Mouse (Mus musculus) G1E-ER4 (cell line): Measurements from ENCODE around the gene Wdr5b. TPM values are rescaled to one million over a fixed set of nuclear protein-coding genes. Genes with fewer than 3 reads are reported as not detected.

ENCODE experiments used
- GATA1 ChIP-seq: IDR thresholded peaks from one replicate; pipeline ENCODE4 v1.8.0; 2012; ENCODE audit warnings: low read length, inconsistent platforms
- polyA plus RNA-seq: library from polyadenylated mRNA; stranded (reverse); fragments of >175 nt; gene quantifications from 2 replicates; pipeline ENCODE4 v1.2.3, GENCODE M21; 2012

Gene Wdr5b
- polyA plus RNA-seq: 0.22 and 0.35 TPM in 2 replicates

DNA sequence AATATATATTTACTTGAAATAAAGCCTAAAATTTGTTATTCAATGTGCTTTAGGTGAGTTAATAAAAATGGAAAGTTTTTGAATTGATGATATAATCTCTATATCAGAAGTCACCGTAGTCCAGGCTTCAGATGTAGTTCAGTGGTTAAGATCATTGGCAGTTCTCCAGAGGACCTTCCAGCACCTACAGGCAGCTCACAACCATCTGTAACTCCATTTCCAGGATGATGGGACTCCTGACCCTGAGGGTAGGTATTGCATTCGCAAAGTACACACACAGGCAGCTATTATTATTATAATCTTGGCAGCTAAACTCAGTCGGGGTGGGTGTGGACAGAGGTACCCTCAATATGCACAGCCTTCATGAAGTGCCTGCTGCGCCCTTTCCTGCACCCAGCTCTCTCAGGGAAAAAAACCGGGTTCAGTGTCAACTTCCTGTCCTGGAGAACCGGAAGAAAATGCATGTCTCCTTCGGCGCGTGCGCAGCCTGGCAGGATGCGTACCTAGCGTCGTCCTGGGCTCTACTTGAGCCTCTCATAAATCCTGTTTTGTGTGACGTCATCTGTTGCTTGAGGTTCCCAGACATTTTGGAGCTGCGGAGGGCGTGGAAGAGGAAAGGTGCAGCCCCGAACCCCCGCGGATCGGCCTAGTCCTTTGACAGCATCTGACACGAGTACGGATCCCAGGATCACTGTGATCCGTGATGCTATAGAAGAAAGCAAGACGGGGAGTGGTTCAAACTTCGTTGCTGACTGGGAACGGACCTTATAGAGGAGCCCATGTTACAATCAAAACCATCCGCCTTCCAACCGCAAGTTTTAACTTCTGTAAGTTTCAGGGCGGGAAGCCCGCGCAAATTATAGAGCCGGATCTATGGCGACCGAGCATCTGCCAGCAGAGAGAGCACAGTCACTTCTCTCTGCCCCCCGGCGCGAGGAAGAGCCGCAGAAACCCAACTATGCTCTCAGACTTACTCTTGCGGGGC, at the start of gene Wdr5b:
Wdr5b (plus strand) TSS at position 551 of the 985 bp plus-strand sequence.
- no peak for TF ChIP-seq GATA1

DNA sequence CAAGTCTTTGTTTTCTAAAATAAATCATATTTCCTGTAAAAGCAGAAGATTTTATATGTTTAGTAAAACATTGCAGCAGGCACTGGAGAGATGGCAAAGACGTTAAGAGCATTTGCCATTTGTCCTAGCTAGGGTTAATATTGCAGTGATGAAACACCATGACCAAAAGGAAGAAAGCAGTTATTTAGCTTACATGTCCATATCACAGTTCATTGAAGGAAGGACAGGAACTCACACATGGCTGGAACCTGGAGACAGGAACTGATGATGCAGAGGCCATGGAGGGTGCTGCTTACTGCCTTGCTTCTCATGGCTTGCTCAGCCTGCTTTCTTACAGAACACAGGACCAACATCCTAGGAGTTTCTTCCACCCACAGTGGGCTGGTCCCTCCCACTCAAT, 48.6 kb upstream of the Wdr5b start:
- TF ChIP-seq GATA1: no peak

DNA sequence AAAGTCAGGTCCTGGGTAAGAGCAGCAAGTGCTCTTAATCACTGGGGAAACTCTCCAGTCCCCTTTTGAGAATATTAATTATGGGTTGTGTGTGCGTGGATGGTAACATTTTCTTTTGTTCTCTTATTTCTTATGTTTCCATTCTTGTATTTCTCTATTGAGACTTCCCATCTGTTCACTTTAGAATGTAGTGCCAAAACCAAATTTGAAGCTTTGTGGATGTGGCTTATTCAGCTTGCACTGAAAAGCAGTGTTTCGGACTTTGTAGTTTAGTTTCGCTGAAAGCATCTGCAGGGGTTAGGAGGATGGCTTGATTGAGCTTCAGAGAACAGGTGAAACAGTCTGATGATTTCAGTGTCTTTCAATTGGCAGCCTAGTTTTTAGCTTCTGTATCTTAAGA, 47.7 kb upstream of the Wdr5b start:
- no peak for TF ChIP-seq GATA1

DNA sequence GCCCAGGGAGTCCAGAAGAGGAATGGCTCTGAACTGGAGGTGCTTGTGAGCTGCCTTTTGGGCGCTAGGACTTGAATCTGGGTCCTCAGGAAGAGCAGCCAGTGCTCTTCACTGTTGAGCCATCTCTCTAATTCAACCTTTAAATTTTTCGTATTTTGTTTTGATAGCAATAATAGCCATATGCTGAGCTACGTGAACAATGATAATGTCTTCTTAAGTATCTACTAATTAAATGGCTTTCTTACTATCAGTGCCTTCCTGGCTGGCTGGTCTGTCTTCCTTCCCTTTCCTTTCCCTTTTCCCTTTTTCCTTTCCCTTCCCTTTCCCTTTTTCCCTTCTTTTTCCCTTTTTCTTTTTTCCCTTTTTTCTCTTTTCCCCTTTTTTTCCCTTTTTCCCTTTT, 32.6 kb upstream of the Wdr5b start:
- TF ChIP-seq GATA1: no peak

DNA sequence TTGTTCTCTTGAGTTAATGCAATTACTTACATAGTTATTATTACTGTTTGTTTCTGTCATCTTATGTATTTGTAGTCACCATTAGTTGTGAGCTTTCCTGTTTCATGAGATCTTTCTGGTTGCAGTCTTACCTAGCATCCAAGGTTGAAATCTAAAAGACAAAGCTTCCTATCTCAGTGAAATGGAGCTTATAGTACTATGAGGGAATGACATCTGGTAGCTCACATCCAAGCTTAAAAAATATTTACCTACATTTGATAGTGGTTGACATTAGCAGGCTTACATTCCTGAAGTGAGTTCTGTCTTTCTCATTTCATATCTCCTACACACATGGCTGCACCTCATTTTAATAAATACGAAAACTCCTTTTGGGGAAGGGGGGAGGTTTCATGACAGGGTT, 24.7 kb upstream of the Wdr5b start:
- no peak for TF ChIP-seq GATA1

DNA sequence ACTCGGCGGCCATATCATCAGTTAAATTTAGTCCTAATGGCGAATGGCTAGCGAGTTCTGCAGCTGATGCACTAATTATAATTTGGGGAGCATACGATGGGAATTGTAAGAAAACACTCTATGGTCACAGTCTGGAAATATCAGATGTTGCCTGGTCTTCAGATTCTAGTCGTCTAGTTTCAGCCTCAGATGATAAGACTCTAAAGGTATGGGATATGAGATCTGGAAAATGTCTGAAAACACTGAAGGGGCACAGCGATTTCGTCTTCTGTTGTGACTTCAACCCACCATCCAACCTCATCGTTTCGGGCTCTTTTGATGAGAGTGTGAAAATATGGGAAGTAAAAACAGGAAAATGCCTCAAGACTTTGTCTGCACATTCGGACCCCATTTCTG, 633 bp downstream of the Wdr5b start:
- no peak for TF ChIP-seq GATA1

DNA sequence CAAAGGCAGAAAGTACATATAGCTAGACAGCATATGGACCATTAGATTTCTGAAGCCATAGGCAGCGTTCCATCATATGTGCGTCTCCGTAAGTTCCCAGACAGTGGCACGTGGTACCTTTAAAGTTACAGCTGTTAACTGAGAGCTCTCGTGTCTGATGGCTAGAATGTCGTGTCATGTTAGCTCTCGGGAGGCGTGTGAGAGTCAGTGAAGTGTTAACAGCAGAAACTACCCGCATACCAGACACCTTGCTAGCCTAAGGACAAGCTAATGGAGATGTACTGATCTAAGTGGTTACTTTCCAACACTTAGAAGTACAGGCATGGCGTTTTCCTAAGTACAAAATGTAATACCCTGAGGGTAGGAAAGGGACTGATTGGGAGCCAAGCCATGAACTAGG, 2.1 kb downstream of the Wdr5b start:
- no peak for TF ChIP-seq GATA1

DNA sequence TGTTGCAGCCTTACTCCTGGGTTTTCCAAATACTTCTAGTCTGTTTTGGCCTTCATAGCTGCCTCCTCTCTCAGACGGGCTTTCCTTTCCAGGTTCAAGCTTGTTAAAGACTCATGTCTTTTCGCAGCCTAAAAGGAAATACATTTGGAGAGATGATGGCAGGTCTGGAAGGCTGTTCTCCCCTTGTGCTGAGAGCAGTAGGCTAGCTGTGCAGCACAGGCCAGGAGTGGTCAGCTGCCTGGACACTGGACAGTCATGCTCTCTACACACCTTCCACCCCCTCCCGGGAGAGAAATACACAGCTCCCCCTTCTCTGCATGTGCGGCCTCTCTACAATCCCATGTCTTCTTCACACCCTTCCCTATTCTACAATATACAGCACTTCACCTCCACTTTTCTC, 3.0 kb downstream of the Wdr5b start:
- TF ChIP-seq GATA1: no peak

DNA sequence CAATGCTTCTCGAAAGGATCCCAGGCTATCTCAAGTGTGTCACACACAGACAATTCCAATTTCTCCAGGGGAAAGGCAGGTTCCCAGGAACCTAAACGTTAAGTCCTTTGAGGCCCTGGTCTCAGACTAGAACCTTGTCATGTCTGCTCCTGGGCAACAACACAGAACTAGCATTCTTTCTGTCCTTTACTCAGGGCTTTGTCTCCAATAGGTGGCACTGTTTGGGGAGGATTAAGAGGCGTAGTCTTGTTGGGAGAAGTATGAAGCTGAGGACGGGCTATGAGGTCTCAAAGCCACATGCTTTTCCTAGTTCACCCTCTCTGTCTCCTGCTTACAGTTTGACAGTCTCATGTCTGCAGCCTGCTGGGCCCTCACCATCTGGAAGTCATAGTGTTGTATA, 6.5 kb downstream of the Wdr5b start:
- no peak for TF ChIP-seq GATA1

DNA sequence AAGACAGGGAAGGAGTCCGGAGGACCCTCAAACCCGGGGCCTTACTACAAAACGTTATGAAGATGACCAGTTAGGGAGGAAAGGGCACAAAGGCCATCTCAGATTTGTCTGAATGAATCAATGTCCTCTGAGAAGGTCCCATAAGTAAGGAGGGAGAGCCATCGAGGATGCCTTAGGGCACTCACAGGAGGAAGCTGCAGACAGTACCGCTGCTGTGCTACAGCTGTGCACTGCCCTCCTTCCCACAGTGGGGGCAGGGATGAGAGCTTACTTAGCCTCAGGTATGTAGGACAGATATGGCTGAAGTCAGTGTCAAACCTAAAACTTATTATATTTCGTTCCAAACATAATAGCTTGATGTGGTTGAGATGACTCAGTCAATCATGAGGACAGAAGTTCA, 10.5 kb downstream of the Wdr5b start:
- no peak for TF ChIP-seq GATA1

DNA sequence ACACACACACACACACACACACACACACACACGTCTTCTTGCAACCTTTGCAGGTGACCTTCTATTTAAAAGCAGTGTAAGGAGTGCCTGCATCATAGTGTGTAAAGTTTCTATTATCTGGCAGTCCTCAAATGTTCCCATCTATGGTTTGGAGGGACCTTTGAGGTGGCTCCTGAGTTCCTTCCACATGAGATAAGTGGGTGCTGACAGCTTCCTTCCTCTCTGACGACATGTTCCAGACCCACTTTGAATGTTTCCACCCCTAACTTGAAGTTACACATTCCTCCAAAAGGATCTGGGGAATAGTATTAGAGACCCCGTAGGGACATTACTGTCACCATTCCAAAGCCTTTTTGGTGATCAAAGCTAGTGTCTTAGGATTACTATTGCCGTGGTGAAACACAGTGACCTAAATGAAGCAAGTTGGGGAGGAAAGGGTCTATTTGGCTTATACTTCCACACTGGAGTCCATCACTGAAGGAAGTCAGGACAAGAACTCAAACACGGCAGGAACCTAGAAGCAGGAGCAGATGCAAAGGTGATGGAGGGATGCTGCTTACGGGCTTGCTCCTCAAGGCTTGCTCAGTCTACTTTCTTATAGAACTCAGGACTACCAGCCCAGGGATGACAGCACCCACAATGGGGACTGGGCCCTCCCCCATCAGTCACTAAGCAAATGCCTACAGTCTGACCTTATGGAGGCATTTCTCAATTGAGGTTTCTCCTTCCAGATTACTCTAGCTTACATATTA, 12.7 kb downstream of the Wdr5b start:
- no peak for TF ChIP-seq GATA1

DNA sequence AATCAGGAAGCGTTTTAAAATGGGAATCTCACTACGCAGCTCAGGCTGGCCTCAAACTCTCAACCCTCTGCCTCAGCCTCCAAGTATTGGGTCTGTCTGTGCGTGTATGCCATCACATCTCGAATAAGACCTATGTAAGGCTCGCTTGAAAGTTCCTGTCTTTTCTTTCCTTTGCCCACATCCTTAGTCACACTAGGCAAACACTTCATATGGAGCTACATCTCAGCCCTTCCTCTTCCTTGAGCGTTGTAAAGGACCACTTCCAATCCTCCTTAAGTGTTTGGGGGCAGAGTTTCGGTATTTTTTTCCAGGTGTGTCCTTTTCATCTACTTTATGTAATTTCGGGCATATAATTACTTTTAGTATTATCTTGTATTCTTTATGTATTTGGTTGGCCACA, 13.9 kb downstream of the Wdr5b start:
- TF ChIP-seq GATA1: no peak

DNA sequence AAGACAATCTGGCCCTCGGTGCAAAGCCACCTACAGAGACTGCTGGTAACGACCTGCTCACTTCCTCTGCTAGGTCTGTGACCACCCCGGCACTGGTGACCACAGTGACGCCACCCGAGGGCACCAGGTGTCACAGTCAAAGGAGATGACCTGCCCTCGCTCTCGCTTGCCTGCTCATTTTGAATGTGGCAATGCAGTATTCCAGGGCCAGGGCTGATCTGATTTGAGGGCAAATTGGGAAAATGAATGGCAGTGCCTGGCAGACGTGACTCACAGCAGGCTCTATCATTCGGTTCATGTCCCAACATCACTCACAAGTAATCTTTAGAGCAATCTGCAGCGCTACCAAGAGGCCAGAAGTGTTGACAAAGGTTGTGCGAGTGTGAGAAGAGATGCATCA, 15.4 kb downstream of the Wdr5b start:
- no peak for TF ChIP-seq GATA1

DNA sequence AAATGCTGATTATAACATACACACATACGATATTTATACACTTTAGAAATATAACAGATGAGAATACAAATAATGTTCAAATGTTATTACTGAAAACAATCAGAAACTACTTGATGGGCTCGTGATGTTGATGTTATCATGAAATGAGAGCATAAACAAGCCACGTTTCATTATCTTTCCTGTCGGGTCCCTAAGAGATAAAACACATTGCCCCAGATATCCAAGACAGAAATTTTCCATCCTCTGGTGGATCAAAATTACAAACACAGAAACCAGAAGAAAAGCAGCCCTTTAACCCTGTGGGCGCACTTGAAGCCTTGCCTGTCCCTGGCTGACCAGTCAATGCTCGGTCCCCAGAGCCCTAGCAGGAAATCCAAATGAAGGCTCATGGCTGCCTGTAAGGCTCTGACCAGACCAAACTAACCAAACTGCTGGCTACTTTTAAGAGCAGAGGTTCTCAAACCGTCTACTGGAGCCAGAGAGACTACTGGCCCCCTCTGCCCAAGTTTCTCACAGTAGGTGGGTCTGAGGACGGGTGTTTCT, 17.0 kb downstream of the Wdr5b start:
- no peak for TF ChIP-seq GATA1

DNA sequence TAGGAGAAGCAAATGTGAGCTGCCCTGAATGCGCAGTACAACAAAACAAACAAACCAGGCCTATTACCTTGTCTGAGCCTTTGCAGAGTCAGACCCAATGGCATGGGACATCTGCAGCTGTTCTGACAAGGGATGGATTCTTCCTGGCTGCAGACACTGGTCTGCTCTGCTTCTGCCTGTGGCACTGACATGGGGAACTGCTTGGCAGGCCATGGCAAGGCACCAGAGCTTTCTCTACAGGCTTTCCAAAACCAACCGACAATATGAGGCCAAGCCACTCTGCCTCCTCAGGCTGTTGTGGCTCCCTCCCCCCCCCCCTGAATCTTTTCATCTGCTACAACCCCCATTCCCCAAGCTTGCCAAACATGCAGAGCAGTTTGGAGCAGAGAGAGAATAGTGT, 22.3 kb downstream of the Wdr5b start:
- no peak for TF ChIP-seq GATA1

DNA sequence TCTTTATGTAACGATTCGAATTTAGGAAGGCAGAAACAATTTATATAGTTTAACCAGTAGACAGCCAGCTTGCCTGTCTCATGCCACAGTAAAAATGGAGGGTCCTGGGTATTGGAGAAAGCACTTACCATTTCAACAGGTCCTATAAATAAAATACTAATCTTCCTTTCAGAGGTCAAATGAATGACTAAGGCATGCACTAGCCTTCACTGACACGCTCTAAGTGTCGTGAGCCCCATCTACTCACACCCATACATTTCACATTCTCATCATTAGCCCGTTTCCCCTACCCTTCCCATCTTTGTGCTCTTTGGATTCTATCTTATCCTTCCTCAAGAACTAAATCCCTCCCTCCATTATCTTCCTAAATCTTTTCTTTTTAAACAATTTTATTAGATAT, 23.9 kb downstream of the Wdr5b start:
- TF ChIP-seq GATA1: no peak
